Mouse (Mus musculus) midbrain, embryonic 12.5 days (tissue): ENCODE measurements around the gene Bbof1. TPM values are rescaled to one million over a fixed set of nuclear protein-coding genes. Genes with fewer than 3 reads are reported as not detected.

Experiments used
- ATAC-seq: fragments of 200-750 bp; cut with Nextera tagmentation; 2 replicates; pipeline ENCODE4 v1.8.0; 2017; ENCODE audit warnings: low read depth, moderate TSS enrichment, moderate library complexity; ENCODE audit not compliant: low FRiP score
- H3K27ac ChIP-seq: fragments of 300-500 bp; sonication (generic); replicated peaks from 2 replicates; pipeline ENCODE4 v1.5.1; 2016; ENCODE audit warnings: mild to moderate bottlenecking
- H3K27me3 ChIP-seq: fragments of 300-500 bp; sonication (generic); 2 replicates; pipeline ENCODE4 v1.6.1; 2016; ENCODE audit warnings: mild to moderate bottlenecking
- H3K36me3 ChIP-seq: fragments of 300-500 bp; sonication (generic); 2 replicates; pipeline ENCODE4 v1.6.1; 2016
- H3K4me1 ChIP-seq: fragments of 300-500 bp; sonication (generic); 2 replicates; pipeline ENCODE4 v1.6.1; 2016
- H3K4me2 ChIP-seq: fragments of 300-500 bp; sonication (generic); replicated peaks from 2 replicates; pipeline ENCODE4 v1.6.1; 2016; ENCODE audit warnings: mild to moderate bottlenecking, moderate library complexity
- H3K4me3 ChIP-seq: fragments of 300-500 bp; sonication (generic); 2 replicates; pipeline ENCODE4 v1.5.1; 2016; ENCODE audit warnings: mild to moderate bottlenecking
- H3K9ac ChIP-seq: fragments of 300-500 bp; sonication (generic); replicated peaks from 2 replicates; pipeline ENCODE4 v1.6.1; 2016; ENCODE audit warnings: mild to moderate bottlenecking, moderate library complexity
- H3K9me3 ChIP-seq: fragments of 300-500 bp; sonication (generic); 2 replicates; pipeline ENCODE4 v1.6.1; 2016; ENCODE audit warnings: mild to moderate bottlenecking
- whole genome bisulfite sequencing: fragments of 180-500 bp; shearing (Covaris S2); methylation state at CpG from one replicate; pipeline ENCODE4 v1.1.7; 2016; 5-methylcytosine and 5-hydroxymethylcytosine counted together
- polyA plus RNA-seq: library from polyadenylated mRNA; unstranded; fragments of >200 nt; fragmentation: Nextera tagmentation; extraction: Ambion mirVana; gene quantifications from 2 replicates; pipeline ENCODE4 v1.2.1, GENCODE M21; 2016

The Bbof1 gene
- 2.6 and 2.7 TPM in 2 replicates for polyA plus RNA-seq

- peak; percentile 90 for ATAC-seq
- H3K27me3 ChIP-seq: peaks cover 6% of the 10 kb centered on the region; the same call in 1 of the 2 replicates
- WGBS: 2% methylated on average over 35 of the region's 63 CpGs
Observed at GRCm38 (mm10) chr12:84408819-84409507, at the start of gene Bbof1, which contains the start of gene Entpd5. TSS of gene Bbof1 (plus strand) at chr12:84409071. TSS of gene Entpd5 (minus strand) at chr12:84409029.

GRCm38 (mm10) chr12:84361555-84362489, 47.0 kb upstream of the Bbof1 start, which contains the start of the genes Coq6 and Fam161b:
TSS of gene Coq6 (plus strand) at chr12:84361657.
TSS of gene Fam161b (minus strand) at chr12:84361833.
- Histone ChIP-seq H3K4me1 (peaks cover 21% of the 10 kb centered on the region), H3K27ac (peak within 1 kb of the TSS; percentile 65), H3K9me3 (no peaks in the 10 kb centered on the region), H3K36me3 (peaks cover 8% of the 10 kb centered on the region), H3K4me3 (peak within 1 kb of the TSS; percentile 97), H3K4me2 (peak within 1 kb of the TSS; percentile 86), H3K9ac (peak within 1 kb of the TSS; percentile 84), H3K27me3 (no peaks in the 10 kb centered on the region)
- peak; percentile 98 for ATAC-seq
- WGBS: under 1% methylated on average over 51 of the region's 51 CpGs

More at GRCm38 (mm10) chr12:84408819-84409507, at the start of gene Bbof1, which contains the start of gene Entpd5:
- Histone ChIP-seq H3K4me1 (peaks cover 11% of the 10 kb centered on the region), H3K9me3 (no peaks in the 10 kb centered on the region), H3K4me2 (peak within 1 kb of the TSS; percentile 92), H3K27ac (peak within 1 kb of the TSS; percentile 81), H3K36me3 (no peaks in the 10 kb centered on the region), H3K4me3 (peak within 1 kb of the TSS; percentile 75), H3K9ac (peak within 1 kb of the TSS; percentile 80)

GRCm38 (mm10) chr12:84362872-84363271, 46.0 kb upstream of the Bbof1 start:
- no peak overlapping the region for H3K9ac ChIP-seq

GRCm38 (mm10) chr12:84364291-84364690, 44.6 kb upstream of the Bbof1 start:
- Histone ChIP-seq H3K27me3 (no peaks in the 10 kb centered on the region), H3K36me3 (peaks cover 22% of the 10 kb centered on the region), H3K4me2 (no peak overlapping the region), H3K9ac (no peak overlapping the region), H3K9me3 (no peaks in the 10 kb centered on the region), H3K4me3 (no peak overlapping the region), H3K27ac (no peak overlapping the region), H3K4me1 (peaks cover 21% of the 10 kb centered on the region)
- ATAC-seq: no peak
- WGBS: 89% methylated on average over 9 of the region's 9 CpGs

More at GRCm38 (mm10) chr12:84362872-84363271, 46.0 kb upstream of the Bbof1 start:
- 72% methylated on average over 2 of the region's 2 CpGs for WGBS
- ATAC-seq: no peak
- Histone ChIP-seq H3K9me3 (no peaks in the 10 kb centered on the region), H3K36me3 (peaks cover 8% of the 10 kb centered on the region; the same call in 1 of the 2 replicates), H3K27me3 (no peaks in the 10 kb centered on the region), H3K4me1 (peaks cover 21% of the 10 kb centered on the region), H3K4me2 (peak overlapping the region; percentile 86), H3K27ac (no peak overlapping the region), H3K4me3 (peak overlapping the region; percentile 97)

DNA sequence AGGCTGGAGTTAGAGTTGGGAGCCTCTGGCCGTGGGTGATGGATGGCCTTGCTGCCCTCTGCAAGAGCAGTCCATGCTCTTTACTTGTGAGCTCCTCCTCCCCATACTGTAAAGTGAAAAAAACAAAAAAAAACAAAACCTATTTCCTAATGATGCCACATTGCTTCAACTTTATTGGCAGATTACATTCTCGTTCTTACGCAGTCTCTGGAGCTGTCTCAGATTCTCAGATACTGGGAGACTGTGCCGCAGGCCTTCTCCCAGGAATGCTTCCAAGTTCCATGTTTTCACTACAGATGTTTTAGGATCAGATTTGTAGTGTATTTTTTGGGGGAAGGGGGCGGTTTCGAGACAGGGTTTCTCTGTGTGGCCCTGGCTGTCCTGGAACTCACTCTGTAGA, 43.7 kb upstream of the Bbof1 start:
- no peak overlapping the region for H3K4me2 ChIP-seq
- no peaks in the 10 kb centered on the region for H3K27me3 ChIP-seq
- 96% methylated on average over 6 of the region's 6 CpGs for WGBS
- no peak for ATAC-seq
- no peak overlapping the region for H3K4me3 ChIP-seq
- no peak overlapping the region for H3K9ac ChIP-seq
- peaks cover 21% of the 10 kb centered on the region for H3K4me1 ChIP-seq
- peaks cover 30% of the 10 kb centered on the region for H3K36me3 ChIP-seq
- H3K9me3 ChIP-seq: no peaks in the 10 kb centered on the region
- no peak overlapping the region for H3K27ac ChIP-seq

DNA sequence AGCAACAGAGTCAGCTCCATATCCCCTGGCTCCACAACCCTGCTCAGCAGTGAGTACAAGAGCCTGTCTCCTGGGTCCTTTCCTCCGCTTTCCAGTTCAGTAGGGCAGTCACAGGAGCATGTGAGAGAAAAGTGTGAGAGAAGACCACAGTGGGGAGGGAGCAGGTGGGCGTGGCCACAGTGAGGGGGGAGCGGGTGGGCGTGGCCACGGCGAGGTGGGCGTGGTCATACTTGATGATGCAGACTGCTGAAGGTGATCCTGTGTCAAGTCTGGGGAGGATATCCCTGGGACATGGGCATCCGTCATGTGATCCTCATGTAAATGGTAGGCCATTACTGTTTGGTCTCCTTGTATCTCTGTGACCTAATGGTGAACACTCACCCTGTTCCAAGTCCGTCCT, 41.9 kb upstream of the Bbof1 start:
- Histone ChIP-seq H3K9ac (no peak overlapping the region), H3K4me2 (no peak overlapping the region), H3K9me3 (no peaks in the 10 kb centered on the region), H3K36me3 (peaks cover 49% of the 10 kb centered on the region), H3K27me3 (no peaks in the 10 kb centered on the region), H3K27ac (no peak overlapping the region), H3K4me1 (peaks cover 10% of the 10 kb centered on the region), H3K4me3 (no peak overlapping the region)
- ATAC-seq: no peak
- WGBS: 73% methylated on average over 9 of the region's 9 CpGs

GRCm38 (mm10) chr12:84371647-84372046, 37.2 kb upstream of the Bbof1 start:
- ATAC-seq: no peak
- Histone ChIP-seq H3K4me2 (no peak overlapping the region), H3K27ac (no peak overlapping the region), H3K4me3 (no peak overlapping the region), H3K36me3 (peaks cover 66% of the 10 kb centered on the region), H3K27me3 (no peaks in the 10 kb centered on the region), H3K4me1 (no peaks in the 10 kb centered on the region), H3K9me3 (no peaks in the 10 kb centered on the region), H3K9ac (no peak overlapping the region)
- 95% methylated on average over 5 of the region's 5 CpGs for WGBS

DNA sequence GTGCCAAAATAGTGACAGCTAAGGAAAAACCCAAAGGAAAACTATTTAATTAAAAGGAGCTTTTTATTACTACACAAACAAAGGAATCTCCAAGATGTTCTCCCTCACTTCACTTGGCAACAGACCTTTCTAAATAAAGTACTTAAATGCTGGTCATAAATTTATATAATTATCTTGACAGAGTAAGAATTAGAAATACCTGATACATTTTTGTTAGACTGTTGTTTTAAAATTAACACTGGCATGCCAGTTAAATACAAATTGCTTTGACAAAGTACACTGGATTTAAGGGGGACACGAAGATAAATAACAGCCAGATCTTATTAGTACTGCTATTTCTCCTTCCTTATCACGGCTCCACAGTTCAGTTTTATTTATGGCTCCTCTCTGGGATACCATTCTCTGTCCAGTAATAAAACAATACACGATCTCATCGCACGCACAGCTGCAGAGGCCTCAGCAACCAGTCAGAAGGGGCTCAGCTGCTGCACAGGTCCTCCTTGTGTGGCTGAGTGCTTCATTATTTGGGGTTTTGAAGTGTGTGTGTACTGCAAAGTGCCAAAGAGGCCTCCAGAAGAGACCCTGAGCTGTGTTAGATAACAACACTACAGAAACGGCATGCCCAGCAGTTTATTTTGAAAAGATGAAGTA, 34.9 kb upstream of the Bbof1 start:
- H3K4me2 ChIP-seq: no peak overlapping the region
- no peak overlapping the region for H3K9ac ChIP-seq
- H3K4me1 ChIP-seq: no peaks in the 10 kb centered on the region
- no peak for ATAC-seq
- H3K4me3 ChIP-seq: no peak overlapping the region
- H3K27ac ChIP-seq: no peak overlapping the region
- H3K9me3 ChIP-seq: no peaks in the 10 kb centered on the region
- H3K27me3 ChIP-seq: no peaks in the 10 kb centered on the region
- WGBS: 89% methylated on average over 6 of the region's 6 CpGs
- H3K36me3 ChIP-seq: peaks cover 48% of the 10 kb centered on the region

DNA sequence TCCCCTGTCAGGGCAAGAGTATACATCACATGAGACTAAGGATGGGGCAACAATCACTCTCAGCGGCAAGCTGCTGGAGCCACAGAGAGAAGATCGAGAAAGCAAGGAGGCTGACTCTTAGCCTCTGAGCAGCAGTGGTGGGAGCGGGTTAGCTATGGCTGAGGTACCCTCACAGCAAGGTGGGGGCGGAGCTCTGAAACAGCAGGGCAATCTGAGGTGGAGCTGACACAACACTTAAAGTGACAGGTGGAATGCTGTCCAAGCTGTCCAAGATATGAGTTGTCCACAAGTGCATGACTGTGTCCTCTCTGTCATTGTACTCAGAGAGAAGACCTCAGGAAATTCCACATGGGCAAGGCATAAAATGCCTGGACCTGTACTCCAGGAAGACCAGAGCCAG, 26.5 kb upstream of the Bbof1 start:
- H3K27ac ChIP-seq: no peak overlapping the region
- no peak overlapping the region for H3K4me3 ChIP-seq
- H3K9me3 ChIP-seq: no peaks in the 10 kb centered on the region
- WGBS: 89% methylated on average over 4 of the region's 4 CpGs
- no peaks in the 10 kb centered on the region for H3K4me1 ChIP-seq
- H3K36me3 ChIP-seq: no peaks in the 10 kb centered on the region
- no peaks in the 10 kb centered on the region for H3K27me3 ChIP-seq
- H3K9ac ChIP-seq: no peak overlapping the region
- no peak overlapping the region for H3K4me2 ChIP-seq
- ATAC-seq: no peak

DNA sequence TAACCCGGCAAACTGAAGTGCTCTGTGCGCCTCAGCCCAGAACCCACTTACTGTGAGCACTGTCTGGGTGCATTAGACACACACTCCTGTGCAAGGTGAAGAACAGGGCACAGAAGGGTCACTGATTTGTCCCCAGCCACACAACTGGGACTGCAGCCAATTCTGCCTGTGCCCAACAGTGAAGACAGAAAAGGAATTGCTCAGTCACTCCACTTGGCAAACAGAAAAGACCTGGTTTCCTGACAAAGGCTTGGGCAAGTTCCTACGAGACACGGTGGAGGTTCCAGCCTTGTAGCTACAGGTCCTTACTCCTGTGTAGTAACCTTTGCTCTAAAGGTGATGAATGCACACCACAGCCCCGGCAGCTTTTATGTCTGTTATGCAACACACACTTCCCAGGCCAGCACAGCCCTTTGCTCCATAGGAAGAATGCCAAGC, 24.2 kb upstream of the Bbof1 start:
- no peaks in the 10 kb centered on the region for H3K27me3 ChIP-seq
- no peaks in the 10 kb centered on the region for H3K9me3 ChIP-seq
- no peak overlapping the region for H3K9ac ChIP-seq
- no peaks in the 10 kb centered on the region for H3K4me1 ChIP-seq
- no peak for ATAC-seq
- H3K4me2 ChIP-seq: no peak overlapping the region
- 87% methylated on average over 5 of the region's 5 CpGs for WGBS
- H3K4me3 ChIP-seq: no peak overlapping the region
- no peak overlapping the region for H3K27ac ChIP-seq
- no peaks in the 10 kb centered on the region for H3K36me3 ChIP-seq

- no peak for ATAC-seq
- Histone ChIP-seq H3K27me3 (no peaks in the 10 kb centered on the region), H3K9me3 (no peaks in the 10 kb centered on the region), H3K9ac (no peak overlapping the region), H3K4me3 (no peak overlapping the region), H3K27ac (no peak overlapping the region), H3K36me3 (no peaks in the 10 kb centered on the region), H3K4me2 (no peak overlapping the region), H3K4me1 (no peaks in the 10 kb centered on the region)
- 92% methylated on average over 4 of the region's 4 CpGs for WGBS
Observed at GRCm38 (mm10) chr12:84385408-84385807, 23.5 kb upstream of the Bbof1 start.
